Mouse (Mus musculus): ENCODE results near the gene Slc9a1. TPM values are rescaled to one million over a fixed set of nuclear protein-coding genes. Genes with fewer than 3 reads are reported as not detected.

Slc9a1 gene
- polyA plus RNA-seq, 1 experiment from 2014 or later = 6.7 TPM

DNA sequence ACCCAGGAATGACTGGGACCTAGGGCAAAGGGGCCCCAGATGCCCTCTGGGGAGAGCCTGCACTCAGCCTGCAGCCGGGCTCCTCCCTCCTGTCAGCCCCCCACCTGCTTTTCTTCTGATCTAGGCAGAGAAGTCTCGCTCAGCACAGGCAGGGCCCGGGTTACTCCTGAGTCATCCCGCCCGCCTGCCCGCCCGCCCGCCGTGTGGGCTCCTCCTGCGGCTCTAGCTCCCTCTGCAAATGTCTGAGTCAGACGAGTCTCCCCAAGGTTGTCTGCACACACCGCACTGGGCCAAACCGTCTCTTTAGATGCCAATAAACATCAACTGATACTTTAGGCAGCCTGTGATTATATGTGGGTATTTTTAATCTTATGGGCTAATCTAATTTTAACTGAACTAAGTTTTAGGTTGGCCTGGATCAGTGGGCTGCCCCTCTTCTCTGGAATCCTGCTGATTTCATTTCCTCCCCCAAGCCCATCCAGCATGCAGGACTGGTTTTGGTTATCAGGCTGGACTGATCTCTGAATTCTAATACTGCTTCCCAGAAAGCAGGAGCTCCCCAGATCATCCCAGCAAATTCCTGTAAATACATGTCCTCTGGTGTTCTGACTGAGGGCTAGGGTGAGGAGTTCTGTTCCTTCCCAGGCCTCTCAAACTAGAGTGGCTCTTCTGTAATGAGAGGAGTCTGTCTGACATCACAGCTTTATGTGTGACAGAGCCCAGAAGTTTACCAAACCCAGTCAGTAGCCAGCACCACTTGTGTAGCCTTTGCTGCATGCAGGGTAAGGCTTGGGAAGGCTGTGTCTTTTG, 8.9 kb downstream of the Slc9a1 start:
- 21% methylated on average over 13 of the region's 13 CpGs for WGBS
- no peaks in the 10 kb centered on the region for H3K9me3 ChIP-seq
- ATAC-seq (replicated peaks) = no peak

GRCm38 (mm10) chr4:133379046-133379347, 9.5 kb downstream of the Slc9a1 start:
- no peak overlapping the region for H3K9ac ChIP-seq (replicated peaks)
- no peak for ATAC-seq (replicated peaks)

More for the DNA sequence above, 8.9 kb downstream of the Slc9a1 start:
- Histone ChIP-seq H3K27ac (replicated peaks) (0 out of 2 replicates have a peak overlapping the region, but pooled peaks have one; percentile 3), H3K9ac (replicated peaks) (peak overlapping the region; percentile 14; the same call in 1 of the 2 replicates), H3K27me3 (no peaks in the 10 kb centered on the region), H3K4me3 (no peak overlapping the region), H3K4me1 (peaks cover 30% of the 10 kb centered on the region), H3K4me2 (replicated peaks) (no peak overlapping the region), H3K36me3 (no peaks in the 10 kb centered on the region)

GRCm38 (mm10) chr4:133379861-133380260, 10.4 kb downstream of the Slc9a1 start:
- H3K4me1 ChIP-seq = peaks cover 24% of the 10 kb centered on the region
- no peaks in the 10 kb centered on the region for H3K36me3 ChIP-seq
- H3K4me3 ChIP-seq = no peak overlapping the region
- H3K9ac ChIP-seq (replicated peaks) = no peak overlapping the region
- no peak for ATAC-seq (replicated peaks)
- no peaks in the 10 kb centered on the region for H3K9me3 ChIP-seq
- no peak overlapping the region for H3K27ac ChIP-seq (replicated peaks)
- WGBS = 72% methylated on average over 3 of the region's 3 CpGs
- H3K27me3 ChIP-seq = no peaks in the 10 kb centered on the region
- no peak overlapping the region for H3K4me2 ChIP-seq (replicated peaks)

More at GRCm38 (mm10) chr4:133379046-133379347, 9.5 kb downstream of the Slc9a1 start:
- no peak overlapping the region for H3K4me2 ChIP-seq (replicated peaks)
- no peak overlapping the region for H3K27ac ChIP-seq (replicated peaks)
- H3K4me3 ChIP-seq = no peak overlapping the region
- WGBS = 32% methylated on average over 5 of the region's 5 CpGs
- no peaks in the 10 kb centered on the region for H3K27me3 ChIP-seq
- H3K4me1 ChIP-seq = peaks cover 24% of the 10 kb centered on the region
- no peaks in the 10 kb centered on the region for H3K9me3 ChIP-seq
- H3K36me3 ChIP-seq = no peaks in the 10 kb centered on the region

DNA sequence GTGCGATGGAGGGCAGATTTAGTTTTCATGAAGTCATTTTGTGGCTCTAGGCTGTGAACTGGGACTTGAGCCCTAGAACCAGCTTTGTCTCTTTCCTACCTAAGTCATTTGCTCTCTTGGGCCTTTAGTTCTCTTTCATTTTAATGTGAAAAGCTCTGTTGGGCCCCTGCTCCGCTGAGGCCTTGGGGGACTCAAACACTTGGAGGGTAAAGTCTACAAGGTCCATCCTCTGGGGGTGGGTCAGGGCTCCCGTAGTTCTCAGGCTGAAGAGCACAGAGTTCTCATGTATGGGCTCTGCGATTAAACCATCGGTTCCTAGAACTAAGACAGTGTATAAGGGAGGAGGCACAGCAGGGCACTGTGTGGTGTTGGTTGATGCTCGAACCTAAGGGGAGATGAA, 11.0 kb downstream of the Slc9a1 start:
- Histone ChIP-seq H3K27ac (replicated peaks) (no peak overlapping the region), H3K9me3 (no peaks in the 10 kb centered on the region), H3K27me3 (no peaks in the 10 kb centered on the region), H3K36me3 (no peaks in the 10 kb centered on the region), H3K9ac (replicated peaks) (no peak overlapping the region), H3K4me3 (no peak overlapping the region), H3K4me2 (replicated peaks) (no peak overlapping the region), H3K4me1 (peaks cover 23% of the 10 kb centered on the region)
- WGBS = 60% methylated on average over 6 of the region's 6 CpGs
- no peak for ATAC-seq (replicated peaks)

GRCm38 (mm10) chr4:133381141-133381540, 11.6 kb downstream of the Slc9a1 start:
- peaks cover 18% of the 10 kb centered on the region for H3K4me1 ChIP-seq
- H3K4me3 ChIP-seq = no peak overlapping the region
- no peak overlapping the region for H3K27ac ChIP-seq (replicated peaks)
- H3K4me2 ChIP-seq (replicated peaks) = no peak overlapping the region
- WGBS = 76% methylated on average over 8 of the region's 8 CpGs
- H3K36me3 ChIP-seq = no peaks in the 10 kb centered on the region
- H3K27me3 ChIP-seq = no peaks in the 10 kb centered on the region
- H3K9me3 ChIP-seq = no peaks in the 10 kb centered on the region
- no peak overlapping the region for H3K9ac ChIP-seq (replicated peaks)
- no peak for ATAC-seq (replicated peaks)

DNA sequence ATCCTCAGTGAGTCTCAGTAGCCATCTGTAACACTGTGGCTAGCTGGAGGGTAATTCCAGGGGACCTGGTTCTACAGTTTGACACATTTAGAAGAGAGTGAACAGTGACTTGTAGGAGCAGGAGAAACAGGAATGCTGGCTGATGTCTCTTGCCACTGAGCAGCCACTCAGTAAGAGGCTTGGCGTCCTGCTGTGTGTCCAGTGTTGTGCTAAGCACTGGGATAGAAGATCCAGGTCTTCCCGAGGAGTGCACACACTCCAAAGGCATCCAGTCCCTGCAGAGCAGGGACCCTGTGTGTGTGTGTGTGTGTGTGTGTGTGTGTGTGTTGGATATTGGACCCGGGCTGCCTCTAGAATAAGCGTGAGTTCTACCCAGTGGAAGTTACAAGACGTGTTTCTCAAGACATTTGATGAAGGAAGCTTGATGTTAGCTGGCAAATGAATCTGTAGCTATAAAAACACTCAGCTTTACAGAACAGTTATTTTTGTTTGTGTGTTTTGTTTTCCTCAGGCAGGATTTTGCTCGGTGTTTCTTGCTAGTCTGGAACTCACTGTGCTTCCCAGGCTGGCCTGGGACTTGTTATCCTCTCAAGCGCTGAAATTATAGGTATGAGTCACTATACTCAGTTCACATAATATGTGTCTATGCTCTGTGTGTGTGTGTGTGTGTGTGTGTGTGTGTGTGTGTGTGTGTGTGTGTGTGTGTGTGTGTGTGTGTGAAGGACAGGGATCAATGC, 16.7 kb downstream of the Slc9a1 start:
- Histone ChIP-seq H3K9ac (replicated peaks) (no peak overlapping the region), H3K4me3 (no peak overlapping the region), H3K36me3 (no peaks in the 10 kb centered on the region), H3K9me3 (no peaks in the 10 kb centered on the region), H3K27me3 (no peaks in the 10 kb centered on the region), H3K4me2 (replicated peaks) (no peak overlapping the region), H3K4me1 (0 out of 2 replicates have a peak, but pooled peaks cover 4% of the 10 kb centered on the region), H3K27ac (replicated peaks) (no peak overlapping the region)
- WGBS = 76% methylated on average over 7 of the region's 7 CpGs
- ATAC-seq (replicated peaks) = no peak

- Histone ChIP-seq H3K9me3 (no peaks in the 10 kb centered on the region), H3K4me3 (no peak overlapping the region), H3K4me1 (peaks cover 12% of the 10 kb centered on the region), H3K9ac (replicated peaks) (no peak overlapping the region), H3K36me3 (no peaks in the 10 kb centered on the region), H3K27ac (replicated peaks) (no peak overlapping the region), H3K27me3 (no peaks in the 10 kb centered on the region), H3K4me2 (replicated peaks) (no peak overlapping the region)
- ATAC-seq (replicated peaks) = no peak
These were observed 17.5 kb downstream of the Slc9a1 start for GRCm38 (mm10) chr4:133387053-133387452.

DNA sequence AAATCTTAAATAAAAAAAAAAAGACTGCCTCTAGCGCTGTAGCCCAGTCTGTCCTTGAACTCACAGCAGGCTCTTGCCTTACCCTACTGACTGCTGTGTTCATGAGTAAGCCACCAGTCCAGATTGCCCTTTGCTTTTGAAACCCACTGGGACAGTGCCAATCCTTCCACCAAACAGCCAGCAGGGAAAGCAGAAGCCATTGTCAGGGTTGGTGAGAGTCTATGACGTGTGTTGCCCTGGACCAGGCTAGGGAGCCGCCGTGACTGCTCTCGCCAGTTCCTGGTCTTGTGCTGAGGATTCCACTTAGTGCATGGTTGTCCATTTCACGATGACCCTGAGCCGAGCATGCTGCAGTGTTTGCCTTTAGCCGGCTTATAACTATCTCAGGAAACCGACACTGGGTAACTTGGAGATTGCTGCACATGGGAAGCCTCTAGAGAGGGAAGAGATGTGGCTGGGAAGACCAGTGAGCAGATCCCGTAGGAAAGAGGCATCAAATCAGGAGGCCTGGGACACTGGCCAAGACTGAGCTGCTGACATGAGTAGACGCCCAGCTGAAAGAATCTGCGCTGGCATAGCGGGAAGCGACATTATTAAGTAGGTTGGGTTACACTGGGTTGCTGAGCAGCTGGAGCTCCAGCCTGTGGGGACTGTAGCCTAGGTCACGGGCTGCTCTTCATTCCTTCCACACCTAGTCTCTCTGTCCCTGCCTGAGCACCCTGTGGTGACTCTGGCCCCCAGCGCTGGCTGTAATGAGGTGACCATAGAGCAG, 19.5 kb downstream of the Slc9a1 start:
- no peaks in the 10 kb centered on the region for H3K9me3 ChIP-seq
- H3K27ac ChIP-seq (replicated peaks) = no peak overlapping the region
- H3K4me3 ChIP-seq = no peak overlapping the region
- WGBS = 81% methylated on average over 16 of the region's 16 CpGs
- peaks cover 12% of the 10 kb centered on the region for H3K4me1 ChIP-seq
- H3K9ac ChIP-seq (replicated peaks) = no peak overlapping the region
- H3K4me2 ChIP-seq (replicated peaks) = no peak overlapping the region
- H3K27me3 ChIP-seq = no peaks in the 10 kb centered on the region
- H3K36me3 ChIP-seq = no peaks in the 10 kb centered on the region
- ATAC-seq (replicated peaks) = peak; percentile 38; the same call in 1 of the 2 replicates

DNA sequence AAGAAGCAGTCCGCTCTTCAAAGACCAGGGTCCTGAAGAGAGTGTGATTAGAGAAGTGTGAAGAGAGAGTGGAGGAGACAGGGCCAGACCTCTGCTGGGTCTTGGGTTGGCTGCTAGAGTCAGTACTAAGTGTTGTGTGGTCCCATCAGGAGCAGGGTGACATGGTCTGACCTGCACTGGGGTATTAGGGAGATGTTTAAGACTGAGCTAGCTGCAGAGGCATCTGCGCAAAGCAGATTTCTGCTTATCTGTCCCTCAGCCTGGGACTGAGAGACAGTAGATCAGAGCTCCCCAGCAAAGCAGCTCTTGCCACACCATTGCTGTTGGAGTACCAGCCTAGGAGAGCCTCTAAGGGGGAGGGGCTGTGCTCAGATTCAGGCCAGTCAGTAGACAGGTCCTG, 20.5 kb downstream of the Slc9a1 start:
- H3K4me3 ChIP-seq = no peak overlapping the region
- H3K4me2 ChIP-seq (replicated peaks) = no peak overlapping the region
- H3K36me3 ChIP-seq = no peaks in the 10 kb centered on the region
- 98% methylated on average over 2 of the region's 2 CpGs for WGBS
- H3K4me1 ChIP-seq = peaks cover 16% of the 10 kb centered on the region
- no peak overlapping the region for H3K27ac ChIP-seq (replicated peaks)
- H3K9ac ChIP-seq (replicated peaks) = no peak overlapping the region
- ATAC-seq (replicated peaks) = no peak
- H3K9me3 ChIP-seq = no peaks in the 10 kb centered on the region
- no peaks in the 10 kb centered on the region for H3K27me3 ChIP-seq

DNA sequence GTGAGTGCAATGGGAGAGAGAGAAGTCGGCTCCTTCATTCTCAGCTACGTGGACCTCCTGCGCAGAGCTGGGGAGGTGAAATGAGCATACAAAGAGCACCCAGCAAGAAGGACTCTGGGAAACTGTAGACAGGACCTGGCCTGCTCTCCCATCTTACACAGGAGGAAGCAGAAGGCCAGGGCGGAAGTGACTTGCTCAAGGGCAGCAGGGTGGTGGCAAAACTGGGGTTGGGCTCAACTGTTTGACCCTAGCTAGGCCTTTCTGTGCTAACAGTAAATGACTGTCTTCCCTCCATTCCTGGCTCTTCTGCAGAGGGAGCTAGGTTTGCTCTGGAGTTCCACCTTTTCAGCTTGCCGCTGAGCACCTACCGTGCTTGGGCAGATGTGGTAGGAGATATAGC, 21.1 kb downstream of the Slc9a1 start:
- Histone ChIP-seq H3K4me2 (replicated peaks) (no peak overlapping the region), H3K9ac (replicated peaks) (no peak overlapping the region), H3K9me3 (no peaks in the 10 kb centered on the region), H3K36me3 (no peaks in the 10 kb centered on the region), H3K27me3 (no peaks in the 10 kb centered on the region), H3K4me1 (peaks cover 18% of the 10 kb centered on the region), H3K4me3 (no peak overlapping the region), H3K27ac (replicated peaks) (no peak overlapping the region)
- WGBS = 94% methylated on average over 6 of the region's 6 CpGs
- ATAC-seq (replicated peaks) = no peak

DNA sequence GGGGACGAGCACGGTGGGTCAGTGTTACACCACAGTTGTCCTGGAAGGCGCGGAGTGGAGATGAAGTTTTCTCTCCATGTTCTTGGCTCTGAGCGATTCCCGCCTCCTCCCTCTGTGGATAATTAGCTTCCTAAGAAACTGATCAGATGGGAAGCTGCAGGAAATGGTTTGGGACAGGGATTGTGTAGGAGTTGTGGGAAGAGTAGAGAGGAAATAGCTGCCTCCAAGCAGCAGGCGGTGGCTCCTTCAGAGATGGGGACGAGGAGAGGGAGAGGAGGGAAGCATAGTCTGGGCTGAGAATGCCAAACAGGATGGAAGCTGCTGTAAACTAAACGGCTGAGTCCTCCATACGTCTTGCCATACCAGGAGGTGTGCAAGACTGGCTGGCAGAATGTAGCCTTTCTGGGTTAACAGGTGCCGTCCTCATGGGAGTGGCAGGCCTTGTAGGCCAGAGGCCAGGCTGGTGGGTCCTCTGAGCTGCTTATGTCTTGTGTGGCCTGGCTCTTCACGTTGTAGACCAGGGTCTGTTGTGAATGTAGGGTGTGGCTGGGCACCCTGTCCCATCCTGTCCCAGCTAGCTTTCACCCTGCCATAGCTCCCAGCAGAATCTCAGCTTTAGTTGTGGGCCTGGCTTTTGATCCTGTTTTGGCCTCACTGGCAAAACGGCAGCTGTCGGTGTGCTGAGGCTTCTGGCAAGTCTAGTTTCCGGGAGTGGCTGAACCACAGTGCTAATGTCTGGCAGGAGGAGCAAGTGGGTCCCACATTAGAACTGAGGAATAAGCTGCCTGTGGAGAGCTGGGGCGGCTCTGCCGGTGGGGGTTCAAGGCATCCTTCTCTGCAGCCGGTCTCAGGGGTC, 21.9 kb downstream of the Slc9a1 start:
- Histone ChIP-seq H3K4me1 (peaks cover 26% of the 10 kb centered on the region), H3K27me3 (no peaks in the 10 kb centered on the region), H3K36me3 (no peaks in the 10 kb centered on the region), H3K27ac (replicated peaks) (peak overlapping the region; percentile 31), H3K9ac (replicated peaks) (no peak overlapping the region), H3K4me2 (replicated peaks) (no peak overlapping the region), H3K9me3 (no peaks in the 10 kb centered on the region), H3K4me3 (no peak overlapping the region)
- WGBS = 81% methylated on average over 18 of the region's 18 CpGs
- ATAC-seq (replicated peaks) = no peak
